Mouse (Mus musculus): ENCODE data around the gene Wbp1l.

DNA sequence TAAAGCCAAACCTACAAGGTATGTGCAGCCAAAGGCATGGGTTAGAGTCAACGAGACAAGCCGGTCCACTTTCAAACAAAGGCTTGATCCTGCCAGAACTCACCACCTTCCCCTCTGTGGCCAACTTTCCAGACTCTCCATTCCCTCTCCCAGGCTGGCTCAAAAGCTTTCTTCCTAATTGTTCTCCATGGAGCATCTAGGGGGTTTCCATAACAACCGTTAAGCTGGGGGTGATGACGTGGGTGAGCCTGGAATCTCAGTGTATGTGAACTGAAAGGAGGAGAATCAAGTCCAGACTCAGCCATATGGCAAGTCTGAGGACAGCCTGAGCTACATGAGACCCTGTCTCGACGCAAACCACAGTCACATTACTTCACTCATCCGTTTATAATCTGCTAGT, 66.6 kb downstream of the Wbp1l start:
- TF ChIP-seq CTCF (IDR thresholded peaks at IDR 0.05; ENCODE audit: borderline replicate concordance, extremely low read depth, insufficient read depth, insufficient read length) (no peak), POLR2A (IDR thresholded peaks at IDR 0.05; ENCODE audit: borderline replicate concordance, extremely low read depth, insufficient read depth, insufficient read length, poor library complexity, severe bottlenecking) (no peak)
